ENCODE assay signal across 8 mouse cellular contexts in the genomic region with DNA sequence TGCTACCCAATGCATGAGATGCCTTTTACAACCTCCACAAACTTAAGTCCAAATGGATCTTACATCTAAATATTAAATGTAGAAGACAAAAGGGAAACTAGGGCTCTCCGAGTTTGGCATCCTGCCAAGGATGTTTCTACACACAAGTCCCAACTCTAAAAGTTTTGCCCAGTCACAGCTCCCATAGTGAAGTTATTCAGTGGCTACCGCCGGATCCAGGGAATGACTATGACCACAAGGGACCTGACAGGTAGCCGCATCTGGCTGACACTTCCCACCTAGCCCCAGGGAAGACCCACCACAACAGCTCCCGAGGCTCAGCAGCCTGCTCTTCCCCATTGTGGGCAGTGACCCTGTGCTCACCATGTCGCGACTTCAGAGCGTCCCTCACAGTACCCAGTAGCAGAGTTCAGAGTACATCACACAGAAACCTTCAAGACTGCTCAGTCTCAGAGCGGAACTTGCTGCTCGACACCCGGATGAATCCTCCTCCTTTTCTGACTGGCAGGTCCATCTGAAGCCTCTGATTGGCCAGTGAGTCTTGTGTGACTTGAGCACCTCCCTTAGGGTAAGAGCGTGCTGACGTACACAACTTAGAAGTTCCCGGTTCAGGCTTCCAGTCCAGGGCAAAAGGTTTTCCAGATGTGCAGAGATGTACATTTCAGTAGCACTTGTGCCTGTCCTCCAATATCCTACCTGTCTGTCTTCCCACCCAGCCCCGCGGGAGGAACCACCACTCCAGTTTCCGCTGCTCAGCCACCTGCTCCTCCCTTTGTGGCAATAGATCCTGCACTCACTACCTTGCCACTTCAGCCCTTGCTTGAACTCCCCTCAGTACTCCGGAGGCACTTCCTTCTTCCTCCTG. TPM values are rescaled to one million over a fixed set of nuclear protein-coding genes. Genes with fewer than 3 reads are reported as not detected.
DNase-seq lines count a peak whose midpoint lies in the region; ATAC-seq and TF ChIP-seq lines count a peak whose summit lies in the region.

A gene (minus strand): TSS at position 499 of the 865 bp plus-strand sequence.

- no peak for TF ChIP-seq CTCF in cortical plate, adult 2 months (IDR thresholded peaks at IDR 0.05; ENCODE audit: extremely low read depth, insufficient read depth, low read length)

- peak; percentile 58 to 62 for DNase-seq in gastrocnemius, adult 8-10 months (ENCODE audit: low spot score in 2 of 2)
- DNase-seq in hindlimb bud, embryonic 11.5 days (ENCODE audit: extremely low spot score, low read depth, low spot score): peak; percentile 73
- DNase-seq in left cerebral cortex, adult 8-10 months (ENCODE audit: low spot score in 2 of 2): peak; percentile 62 to 88
- peak; percentile 90 to 96 for DNase-seq in right cerebral cortex, postnatal 10 days (ENCODE audit: low spot score in 2 of 2)
- DNase-seq in urinary bladder, postnatal 25 days (ENCODE audit: low spot score): peak; percentile 62

- H3K27me3 ChIP-seq in megakaryocyte, embryonic 14.5 days (replicated peaks): no peaks in the 10 kb centered on the region

- no peak within 1 kb of the TSS for H3K27ac ChIP-seq in cortical plate, adult 2 months (ENCODE audit: insufficient read depth, low read length)

- peaks cover 13% of the 10 kb centered on the region for H3K36me3 ChIP-seq in megakaryocyte, embryonic 14.5 days (replicated peaks; ENCODE audit: low read length)

- H3K9me3 ChIP-seq in megakaryocyte, embryonic 14.5 days: no peaks in the 10 kb centered on the region

- peaks cover 2% of the 10 kb centered on the region; the same call in 1 of the 2 replicates for H3K4me1 ChIP-seq in cortical plate, adult 2 months (ENCODE audit: control insufficient read depth, insufficient read depth, low read length)
- peaks cover 25% of the 10 kb centered on the region for H3K4me1 ChIP-seq in megakaryocyte, embryonic 14.5 days

- TF ChIP-seq POLR2A in cortical plate, adult 2 months (IDR thresholded peaks at IDR 0.05; ENCODE audit: extremely low read depth, insufficient read depth, low read length): 0 out of 2 replicates have a peak, but pooled peaks have one; percentile 47

- peak; percentile 99 for ATAC-seq in activated CD4-positive, CD25-positive, alpha-beta regulatory T cell, adult 4 months

- H3K4me3 ChIP-seq in cortical plate, adult 2 months (ENCODE audit: insufficient read depth, low read length): peak within 1 kb of the TSS; percentile 84
- peak within 1 kb of the TSS; percentile 92 for H3K4me3 ChIP-seq in megakaryocyte, embryonic 14.5 days (replicated peaks)

RNA-seq across cellular contexts. Expression of the gene that starts here (rescaled TPM):
- 10 to 100 TPM; 40.6 to 44.0 TPM for polyA plus RNA-seq in activated CD4-positive, CD25-positive, alpha-beta regulatory T cell, adult 4 months (2017; shearing (Covaris generic))
- 46.8 and 50.5 TPM in 2 replicates for polyA plus RNA-seq in cortical plate, adult 2 months (2012; rRNA removed)
- 1 to 10 TPM; 1.5 to 7.1 (median 4.6) TPM for total RNA-seq in gastrocnemius, adult 8-10 months (2022)
- 10 to 100 TPM; 44.1 to 47.5 (median 45.9) TPM for total RNA-seq in left cerebral cortex, adult 8-10 months (2022)
- 0.15 TPM in 1 of 2 replicates, not detected in the other for polyA plus RNA-seq in megakaryocyte, embryonic 14.5 days (2012; ENCODE audit: insufficient read depth, low replicate concordance)

Comparison
In these comparisons a context has a peak if more than half of its experiments do, and no peak if none do; other contexts are left out.
1. RNA of the gene that starts here (total RNA-seq): 44.1 to 47.5 TPM in left cerebral cortex, adult 8-10 months; 1.5 to 7.1 TPM in gastrocnemius, adult 8-10 months; every median in the first group is over 4 times any median in the second.
2. RNA of the gene that starts here (polyA plus RNA-seq): 46.8 to 50.5 TPM in cortical plate, adult 2 months and 40.6 to 44.0 TPM in activated CD4-positive, CD25-positive, alpha-beta regulatory T cell, adult 4 months; 0.15 TPM in megakaryocyte, embryonic 14.5 days; every median in the first group is over 10 times any median in the second.
3. Peak in every context shown above with its lines, with median percentiles within 50 percentile points of each other: DNase-seq.